Mouse (Mus musculus) T-helper 17 cell (primary cell): ENCODE results near the gene Gm45716.

Source experiments
- in situ Hi-C, 2 experiments: fragments of 300-600 bp; cut with MboI, MseI; formaldehyde crosslinking; loops; 1 replicate in 1 of 2; 2 replicates in 1 of 2; pipeline ENCODE4 v1.15.1; 2025; ENCODE audit warnings: high pct_unique_total_duplicates in 2 of 2

Gene Gm45716

DNA sequence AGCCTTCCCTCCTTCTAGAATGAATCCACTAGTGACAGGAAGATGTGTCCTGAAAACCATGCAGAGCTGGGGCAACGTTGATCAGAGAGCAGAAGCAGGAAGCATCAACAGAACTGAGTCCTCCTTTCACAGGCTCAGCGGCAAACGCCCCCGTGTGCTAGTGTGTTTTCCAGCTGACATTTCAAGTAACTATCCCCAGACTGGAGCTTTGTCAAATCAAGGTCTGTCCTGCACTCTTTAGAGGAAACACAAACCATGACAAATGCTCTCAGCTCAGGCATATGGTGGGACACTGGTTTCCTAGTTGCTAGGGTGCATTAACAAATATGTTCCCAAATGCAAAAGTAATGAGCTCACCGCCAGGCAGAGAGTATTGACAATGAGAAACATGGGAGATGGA lies 10.6 kb downstream of the Gm45716 start:
- in situ Hi-C loops, result loop anchor here in 1 of 2 experiments (10.0 kb wide), 1 partner anchor 417 kb away; no protein-coding TSS in a partner anchor

DNA sequence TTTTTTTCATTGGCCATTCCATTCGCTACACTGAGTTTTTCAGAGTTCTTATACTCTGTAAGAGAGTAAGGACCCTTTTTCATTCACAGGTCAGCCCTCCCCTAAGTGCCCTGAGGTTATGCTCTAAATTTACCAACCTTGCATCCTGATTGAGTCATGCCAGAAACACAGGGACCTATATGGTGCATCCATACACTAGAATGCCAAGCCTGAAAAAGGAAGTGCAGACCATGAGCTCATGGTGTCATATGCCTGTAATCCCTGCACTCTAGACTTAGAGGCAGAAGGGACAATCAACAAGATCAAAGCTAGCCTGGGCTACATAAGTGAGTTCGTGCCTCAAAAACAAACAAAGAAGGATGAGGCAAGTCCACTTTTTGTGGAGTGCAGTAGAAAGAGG lies 13.3 kb downstream of the Gm45716 start:
- in situ Hi-C loops, result no loop called here

DNA sequence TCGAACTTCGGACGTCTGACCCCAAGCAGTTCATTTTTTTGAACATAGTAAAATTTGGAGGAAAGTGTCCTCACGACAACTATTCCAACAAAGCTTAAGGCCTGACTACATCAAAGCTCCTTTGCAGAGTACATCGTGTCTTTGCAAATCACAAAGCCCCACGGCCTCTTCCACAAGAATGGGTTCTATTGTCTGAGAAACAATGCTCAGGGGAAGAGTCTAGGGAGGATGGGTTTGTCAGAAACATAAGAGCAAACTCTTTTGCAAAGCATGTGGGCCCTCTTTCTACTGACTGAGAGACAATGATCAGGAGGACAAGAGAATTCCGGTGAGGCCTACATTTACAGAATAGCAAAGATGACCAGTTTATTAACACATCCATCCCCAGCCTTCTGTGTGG lies 26.8 kb downstream of the Gm45716 start:
- in situ Hi-C loops, result no loop called here

DNA sequence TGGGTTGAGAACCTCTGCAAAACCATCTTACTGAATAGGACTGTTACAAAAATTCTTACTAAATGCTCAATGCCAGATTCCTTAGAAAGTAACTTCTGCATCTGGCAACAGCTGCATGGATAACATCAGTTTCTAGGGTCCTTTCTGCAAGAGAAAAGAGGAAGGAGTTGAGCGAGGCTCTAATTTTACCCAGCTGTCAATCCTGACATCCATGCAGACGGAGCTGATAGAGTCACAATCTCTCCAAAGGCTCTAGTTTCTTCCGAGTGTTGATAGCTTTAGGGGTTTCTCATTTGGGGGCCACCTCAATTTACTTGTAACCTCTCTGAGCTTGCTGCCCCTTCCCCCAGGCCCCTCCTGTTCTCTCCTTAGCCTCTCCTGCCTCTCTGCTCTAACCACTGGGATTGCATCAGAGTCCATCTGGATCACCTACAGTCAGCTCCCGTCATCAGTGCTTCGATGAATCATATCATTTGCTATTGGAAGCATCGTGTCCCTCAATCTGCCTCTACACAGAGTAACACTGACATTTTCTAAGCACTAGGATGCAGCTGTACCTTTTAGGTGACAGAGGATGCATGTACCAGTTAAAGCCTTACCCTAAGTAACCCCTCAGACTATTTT lies 32.7 kb downstream of the Gm45716 start:
- in situ Hi-C loops, result no loop called here

DNA sequence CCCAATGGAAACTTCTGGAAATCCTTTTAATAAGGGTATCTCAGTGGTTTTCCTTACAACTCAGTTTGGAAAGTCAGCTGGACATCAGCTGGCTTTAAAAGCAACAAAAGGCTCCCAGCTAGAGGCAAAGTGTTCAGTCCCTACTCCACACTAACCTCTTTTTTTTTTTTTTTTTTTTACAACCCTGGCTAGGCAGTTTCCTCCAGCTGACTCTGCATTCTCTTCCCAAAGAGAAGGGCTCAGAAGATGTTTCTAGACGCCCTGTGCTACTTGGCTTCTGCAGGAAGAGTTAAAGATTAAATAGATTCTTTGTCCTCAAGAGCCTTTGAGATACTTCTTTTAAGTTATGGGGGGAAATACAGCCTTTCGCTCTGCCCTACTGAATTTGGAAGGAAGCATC lies 33.3 kb downstream of the Gm45716 start:
- in situ Hi-C loops, result no loop called here

DNA sequence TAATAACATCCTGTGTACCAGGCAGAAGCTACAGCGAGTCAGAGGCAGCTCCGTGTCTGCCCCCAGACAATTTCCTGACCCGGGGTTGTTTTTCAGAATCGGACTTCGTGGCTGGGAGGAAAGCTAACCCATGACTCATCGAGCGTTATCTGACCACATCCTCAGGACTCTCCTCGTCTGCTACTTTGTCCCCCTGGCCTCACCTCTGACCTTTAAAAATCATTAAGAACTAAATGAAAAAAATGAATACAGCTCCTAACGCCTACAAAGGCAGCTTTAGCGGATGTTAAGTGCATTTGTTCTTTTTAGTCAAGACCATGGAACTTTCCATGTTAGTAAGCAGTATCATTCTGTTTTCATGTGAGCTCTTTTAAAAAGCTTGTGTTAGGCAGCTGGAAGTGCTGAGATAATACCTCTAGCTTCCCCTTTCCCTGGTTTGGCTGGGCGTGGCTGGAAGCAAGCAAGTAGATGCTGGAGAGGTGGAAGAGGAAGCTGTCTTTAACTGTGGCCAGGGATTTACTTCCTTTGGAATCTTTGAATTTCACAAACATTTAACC lies 37.5 kb downstream of the Gm45716 start:
- in situ Hi-C loops, result no loop called here

DNA sequence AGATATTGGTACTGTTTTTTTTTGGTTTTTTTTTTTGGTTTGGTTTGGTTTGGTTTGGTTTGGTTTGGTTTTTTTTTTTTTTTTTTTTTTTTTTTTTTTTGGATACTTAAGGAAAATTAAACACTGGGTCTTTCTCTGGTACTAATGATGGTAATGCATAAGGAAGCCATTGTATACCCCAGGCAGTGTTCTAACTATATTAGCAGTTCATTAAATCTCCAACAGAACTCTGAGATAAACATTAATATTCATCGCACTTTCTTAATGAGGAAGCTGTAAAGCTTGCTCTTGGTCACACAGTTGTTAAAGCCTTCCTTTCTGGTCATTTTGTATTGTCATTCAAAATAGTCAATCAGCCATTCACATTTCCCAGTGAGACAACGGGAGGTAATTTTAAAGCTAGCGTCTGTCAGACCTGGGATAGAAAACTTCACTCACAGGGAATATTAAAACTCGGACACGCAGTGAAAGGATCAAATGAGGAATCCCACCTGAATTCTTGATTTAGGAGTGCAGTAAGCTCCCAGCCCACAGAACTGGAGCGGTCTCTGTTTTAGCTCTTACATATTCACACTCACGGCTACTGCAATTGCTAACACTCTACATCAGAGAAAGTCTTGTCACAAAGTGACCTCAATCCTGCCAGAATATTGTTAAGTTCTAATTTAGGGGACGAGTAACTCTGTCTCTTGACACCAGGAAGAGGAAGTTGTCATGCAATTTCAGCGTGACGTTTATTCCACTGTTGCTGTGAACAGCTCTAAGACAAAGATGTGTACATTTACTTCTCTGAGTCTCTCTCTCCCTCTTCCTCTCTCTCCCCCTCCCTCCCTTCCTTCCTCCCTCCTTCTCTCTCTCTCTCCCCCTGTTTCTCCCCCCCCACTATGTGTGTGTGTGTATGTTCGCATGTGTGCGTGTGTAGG lies 39.8 kb downstream of the Gm45716 start:
- in situ Hi-C loops, result no loop called here

DNA sequence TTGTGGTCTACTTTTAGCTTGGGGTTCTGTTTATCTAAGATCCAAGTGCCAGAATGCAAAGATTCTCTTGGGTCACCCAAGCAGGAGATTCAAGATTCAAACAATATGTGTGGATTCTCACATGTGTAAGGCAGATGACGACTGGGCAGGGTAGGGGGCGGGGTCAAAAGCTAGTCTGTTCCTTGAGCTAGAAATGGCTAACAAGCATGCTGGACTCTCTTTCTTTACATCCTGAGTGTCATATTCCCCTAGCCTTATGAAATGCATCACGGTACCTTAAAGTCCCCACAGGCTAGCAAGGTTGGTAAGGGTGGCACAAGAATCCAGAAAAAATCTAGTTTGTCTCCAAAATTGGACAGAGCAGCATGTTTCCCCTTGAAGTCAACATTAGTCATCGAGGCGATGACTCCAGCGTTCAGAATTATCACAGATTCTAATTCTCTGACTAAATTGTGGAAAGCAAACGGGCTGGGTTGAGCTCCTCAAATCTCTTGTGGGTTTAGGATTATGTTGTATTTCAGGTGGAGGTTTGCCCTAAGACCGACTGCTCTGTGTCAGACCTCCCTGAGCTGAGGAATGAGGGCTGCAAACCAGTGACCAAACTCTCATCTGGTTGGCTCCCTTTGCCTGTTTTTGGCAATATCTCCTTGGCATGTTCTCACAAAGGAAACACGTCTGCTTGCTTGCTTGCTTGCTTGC lies 40.9 kb downstream of the Gm45716 start:
- in situ Hi-C loops, result no loop called here

DNA sequence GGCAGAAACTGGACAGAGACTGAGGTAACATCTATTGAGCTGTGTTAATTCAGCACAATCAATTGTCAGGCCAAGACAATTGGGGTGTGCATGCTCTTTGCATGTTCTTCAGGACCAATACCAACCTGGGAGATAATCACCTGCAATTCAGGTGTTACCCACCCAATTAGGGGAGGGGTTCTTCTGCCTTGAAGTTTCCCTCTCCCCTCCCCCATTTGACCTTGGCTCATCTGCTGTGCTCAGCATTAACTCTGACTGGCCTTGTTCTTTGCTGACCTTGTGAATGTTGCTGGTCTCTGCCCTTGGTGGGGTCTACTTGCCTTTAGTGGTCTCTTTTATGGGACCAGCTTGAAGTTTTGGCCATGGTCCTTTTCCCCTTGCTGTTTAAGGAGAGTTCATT lies 42.3 kb downstream of the Gm45716 start:
- in situ Hi-C loops, result no loop called here

DNA sequence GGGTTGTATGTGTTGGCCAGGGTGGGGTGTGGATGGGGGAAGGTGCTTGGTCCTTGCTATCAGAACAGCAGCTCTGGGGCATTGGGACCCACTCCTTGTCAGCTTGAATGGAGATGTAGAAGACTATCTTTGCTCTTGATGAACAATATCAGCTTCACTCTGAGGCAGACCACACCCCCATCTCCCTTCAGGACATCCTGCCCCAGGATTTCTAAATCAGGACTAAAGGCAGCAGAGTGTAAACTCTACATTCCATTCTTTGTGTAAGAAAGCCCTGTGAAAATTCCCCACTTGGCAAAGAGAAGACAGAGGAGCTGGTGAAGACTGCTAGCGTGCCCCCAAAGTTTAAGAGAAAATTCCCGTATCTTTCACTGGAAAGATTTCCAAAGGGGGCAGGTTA lies 43.2 kb downstream of the Gm45716 start:
- in situ Hi-C loops, result no loop called here

DNA sequence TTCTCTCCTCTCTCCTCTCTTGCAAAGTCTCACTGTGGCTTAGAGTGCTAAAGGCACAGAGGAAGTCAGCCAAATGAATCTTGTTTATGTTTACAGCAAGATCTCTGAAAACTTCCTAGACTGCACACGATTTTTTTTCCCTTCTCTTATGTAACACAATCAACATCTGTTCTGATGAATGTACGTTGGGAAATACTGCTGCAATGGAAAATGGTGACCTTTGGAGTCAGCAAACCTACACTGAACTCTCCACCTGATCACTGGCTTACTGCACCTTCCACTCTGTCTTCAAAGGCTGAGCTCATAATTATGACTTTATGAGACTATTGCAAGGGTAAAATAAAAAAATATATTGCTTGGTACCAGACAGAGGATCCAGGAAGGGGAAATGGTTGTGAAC lies 44.1 kb downstream of the Gm45716 start:
- in situ Hi-C loops, result no loop called here

DNA sequence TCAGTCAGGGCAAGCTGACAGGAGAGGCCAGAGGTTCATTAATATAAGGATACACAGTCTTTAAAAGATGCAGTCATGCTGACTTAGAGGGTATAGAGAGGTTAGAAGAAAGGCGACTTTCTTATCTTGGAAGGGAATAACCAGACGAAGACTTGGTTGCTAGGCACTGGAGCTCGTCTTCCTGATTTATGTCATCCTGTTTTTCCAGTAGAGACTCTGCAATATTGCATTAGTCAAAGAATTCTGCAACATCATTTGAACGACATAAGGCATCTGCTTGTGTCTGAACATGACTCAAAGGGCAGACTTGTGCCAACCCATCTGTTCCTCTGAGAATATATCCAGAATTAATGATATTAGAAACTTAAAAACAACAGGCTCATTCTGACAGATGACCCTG lies 45.2 kb downstream of the Gm45716 start:
- in situ Hi-C loops, result no loop called here

DNA sequence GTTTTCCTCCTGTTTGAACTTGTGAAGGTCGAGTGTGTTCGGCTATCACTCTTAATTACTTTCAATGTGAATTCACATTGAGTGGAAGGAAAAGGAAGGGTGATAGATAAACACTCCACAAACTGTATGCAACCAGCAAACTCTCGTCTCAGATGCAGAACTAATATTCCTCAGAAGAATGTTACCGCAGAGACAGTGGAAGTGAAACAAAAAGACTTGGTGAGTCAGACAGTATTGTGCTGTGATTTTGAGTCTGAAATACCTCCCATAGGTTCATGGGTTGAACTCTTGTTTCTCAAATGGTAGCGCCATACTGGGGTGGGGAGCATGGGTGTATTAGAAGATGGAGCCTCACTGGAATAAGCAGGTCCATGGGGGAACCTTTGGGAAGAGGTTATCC lies 47.7 kb downstream of the Gm45716 start:
- in situ Hi-C loops, result no loop called here

DNA sequence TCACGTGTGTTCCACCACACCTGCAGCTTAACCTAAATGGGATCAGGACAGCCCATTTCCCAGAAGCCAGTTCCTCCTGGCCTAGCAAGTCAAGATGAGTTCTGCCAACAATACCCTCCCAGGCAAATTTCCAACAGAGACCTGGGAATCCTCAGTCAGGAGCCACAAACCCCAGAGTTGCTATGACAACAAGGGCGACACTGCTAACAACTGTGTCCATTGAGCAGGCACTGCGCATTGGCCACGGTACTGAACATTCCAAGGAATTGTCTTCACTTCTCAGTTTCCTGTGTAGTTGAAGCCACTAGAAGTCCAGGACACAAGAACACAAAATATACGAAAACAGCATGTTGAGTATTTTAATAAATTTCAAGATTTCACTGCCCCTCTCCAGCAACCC lies 50.1 kb downstream of the Gm45716 start:
- in situ Hi-C loops, result no loop called here

DNA sequence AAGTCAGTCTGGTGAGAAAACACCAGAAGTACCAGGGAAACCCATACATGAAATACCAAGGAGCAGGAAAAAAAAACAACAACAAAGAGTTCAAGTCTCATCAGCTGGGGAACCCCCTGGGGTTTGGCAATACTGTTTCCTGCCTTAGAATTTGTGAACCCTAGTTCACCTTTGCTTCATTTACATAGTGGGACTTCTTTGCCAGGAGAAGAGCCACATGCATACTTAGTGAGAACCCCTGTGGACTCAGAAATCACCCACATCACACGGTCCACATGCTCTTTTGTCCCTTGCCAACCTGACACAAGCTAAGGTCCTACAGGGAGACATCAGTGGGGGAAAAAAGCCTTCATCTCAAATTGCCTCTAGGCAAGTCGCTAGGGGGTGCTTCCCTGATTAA lies 51.2 kb downstream of the Gm45716 start:
- in situ Hi-C loops, result no loop called here

DNA sequence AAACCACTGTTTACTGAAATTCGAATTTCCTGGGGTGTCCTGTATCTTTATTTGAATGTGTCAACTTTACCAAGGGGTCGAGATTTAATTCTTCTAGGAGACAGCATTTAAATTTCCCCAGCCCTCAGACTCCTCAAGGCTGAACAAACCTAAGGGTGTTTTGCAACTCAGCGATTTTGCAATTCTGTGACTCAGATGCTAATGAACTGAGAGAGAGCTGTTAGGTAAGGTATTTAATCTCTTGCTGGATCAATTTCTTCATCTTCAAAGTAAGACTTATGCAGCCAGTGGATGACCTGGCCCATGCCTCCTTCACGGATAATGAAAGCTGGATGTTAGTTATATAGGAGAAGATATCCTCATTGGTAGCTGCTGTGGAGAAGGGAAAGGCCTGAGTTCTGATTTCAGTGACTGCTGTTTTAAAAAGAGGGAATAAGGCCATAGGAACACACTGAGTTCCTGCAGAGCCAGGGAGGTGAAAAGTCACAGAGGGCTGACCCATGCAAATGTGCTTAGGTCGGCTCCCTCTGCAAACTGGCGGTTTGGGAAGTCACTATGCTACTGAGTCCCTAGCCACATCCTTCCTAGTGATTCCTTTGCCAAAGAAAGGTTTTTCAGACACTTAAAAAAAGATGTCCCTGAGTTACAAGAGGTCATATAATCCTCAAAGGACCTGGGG lies 53.3 kb downstream of the Gm45716 start:
- in situ Hi-C loops, result no loop called here

DNA sequence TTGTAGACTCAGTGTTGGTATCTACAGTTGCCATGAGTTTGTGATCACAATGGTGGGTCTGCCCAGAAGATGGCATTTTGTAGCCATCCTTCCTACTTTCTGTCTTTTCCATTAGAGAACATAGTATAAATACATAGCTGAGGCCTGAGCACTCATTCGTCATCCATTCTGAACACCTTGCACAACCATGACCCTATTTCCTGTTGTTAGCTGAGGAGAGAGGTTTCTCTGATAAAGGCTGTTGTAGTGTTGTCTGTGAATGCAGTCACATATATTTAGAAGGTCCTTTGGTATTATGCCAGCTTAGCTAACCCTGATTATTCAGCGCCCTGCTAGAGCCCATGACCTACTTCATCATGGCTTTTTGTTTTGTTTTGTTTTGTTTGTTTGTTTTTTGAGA lies 54.4 kb downstream of the Gm45716 start:
- in situ Hi-C loops, result no loop called here

DNA sequence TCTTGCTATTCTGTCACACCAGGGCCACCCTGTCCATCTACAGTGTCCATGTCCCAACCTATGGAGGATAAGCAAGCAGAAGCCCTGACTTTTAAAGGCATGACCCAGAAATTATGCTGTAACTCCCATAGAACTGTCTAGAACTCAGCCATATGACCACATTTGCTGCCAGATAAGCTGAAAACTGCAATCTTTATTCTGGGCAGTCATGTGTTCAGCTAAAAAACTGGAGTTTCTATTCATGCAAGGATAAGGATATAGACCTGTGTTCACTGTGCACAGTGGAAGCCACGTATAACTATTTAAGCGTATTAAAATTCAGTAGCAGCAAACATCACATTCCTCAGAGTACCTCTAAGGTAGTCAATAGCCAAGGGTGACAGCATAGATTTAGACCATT lies 55.8 kb downstream of the Gm45716 start:
- in situ Hi-C loops, result no loop called here

DNA sequence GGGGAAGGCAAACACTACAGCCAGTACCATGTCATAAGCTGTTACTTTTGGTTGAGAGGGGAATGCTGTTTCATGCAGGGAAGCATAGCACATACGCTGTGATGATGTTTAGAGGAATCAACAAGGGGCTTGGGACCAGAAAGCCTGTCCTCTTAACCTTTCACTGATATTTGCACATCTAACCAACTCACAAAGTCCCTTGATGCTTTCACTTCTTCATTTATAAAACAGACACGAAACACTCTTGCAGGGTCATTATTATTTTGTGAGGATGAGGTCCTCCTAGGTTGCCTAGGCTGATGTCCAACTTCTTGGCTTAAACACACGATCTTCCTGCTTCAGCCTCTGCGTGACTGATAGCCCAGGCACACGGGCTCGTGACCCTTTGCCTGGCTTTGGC lies 58.1 kb downstream of the Gm45716 start:
- in situ Hi-C loops, result no loop called here

DNA sequence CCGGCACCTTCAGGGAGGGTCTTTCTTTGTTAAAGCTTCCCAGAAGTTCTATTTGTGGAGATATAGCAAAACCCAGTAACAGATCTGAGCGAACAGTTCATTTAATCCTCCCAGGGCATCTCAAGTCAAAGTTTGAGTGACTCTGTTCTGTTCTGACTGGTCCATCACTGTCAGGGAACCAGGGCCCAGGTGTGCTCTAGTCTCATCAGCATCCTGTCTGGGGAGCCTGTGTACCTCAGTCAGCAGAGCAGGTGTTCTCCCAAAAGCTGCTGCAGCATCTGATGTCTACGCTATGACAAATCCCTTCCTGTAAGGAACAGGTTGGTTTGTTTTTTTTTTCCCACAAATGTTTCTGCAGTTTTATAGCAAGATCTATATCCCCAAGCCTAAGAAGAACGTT lies 59.2 kb downstream of the Gm45716 start:
- in situ Hi-C loops, result no loop called here

DNA sequence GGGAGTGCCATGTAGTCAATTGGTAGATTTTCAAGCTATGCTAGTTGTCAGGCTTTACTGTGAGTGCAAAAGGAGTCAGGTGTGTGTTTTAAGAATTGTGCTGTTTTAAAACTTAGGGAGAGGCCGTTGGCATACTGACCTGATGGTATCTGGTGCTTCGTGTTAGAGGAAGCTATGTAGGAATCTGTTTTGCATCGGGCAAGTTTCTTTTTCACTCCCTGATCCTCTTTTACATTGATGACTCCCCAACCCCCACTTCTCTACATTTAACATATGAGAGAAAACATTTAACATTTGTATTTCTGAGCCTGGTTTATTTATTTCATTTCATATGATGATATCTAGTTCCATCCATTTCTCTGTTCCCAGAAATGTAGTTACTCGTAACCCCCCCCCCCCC lies 60.3 kb downstream of the Gm45716 start:
- in situ Hi-C loops, result no loop called here
